Mouse (Mus musculus): ENCODE data around the gene Dmac2.

Gene Dmac2

GRCm38 (mm10) chr7:25615706-25616011 lies 3.6 kb upstream of the Dmac2 start, which contains the start of gene Erich4:
Gene Erich4 (minus strand): TSS chr7:25615892.
- DNase-seq (ENCODE audit: low spot score in 2 of 2): no peak

GRCm38 (mm10) chr7:25617376-25618160 lies 1.6 kb upstream of the Dmac2 start:
- no peak for DNase-seq (ENCODE audit: low spot score in 2 of 2)

DNA sequence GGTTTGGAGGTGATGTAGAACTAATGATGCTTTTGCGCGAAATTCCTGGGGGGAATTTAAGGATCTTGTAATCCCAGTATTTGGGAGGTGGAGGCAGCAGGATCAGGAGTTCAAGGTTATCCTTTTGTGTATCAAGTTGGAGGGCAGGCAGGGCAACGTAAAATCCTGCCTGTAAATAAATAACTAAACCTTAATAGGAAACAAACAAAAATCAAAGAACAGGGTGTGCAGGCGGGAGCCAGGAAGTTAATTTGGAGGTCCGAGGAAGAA lies 443 bp downstream of the Dmac2 start:
- no peak for DNase-seq (ENCODE audit: low spot score in 2 of 2)

GRCm38 (mm10) chr7:25620101-25620500 lies 887 bp downstream of the Dmac2 start:
- no peak for DNase-seq (ENCODE audit: low spot score in 2 of 2)

DNA sequence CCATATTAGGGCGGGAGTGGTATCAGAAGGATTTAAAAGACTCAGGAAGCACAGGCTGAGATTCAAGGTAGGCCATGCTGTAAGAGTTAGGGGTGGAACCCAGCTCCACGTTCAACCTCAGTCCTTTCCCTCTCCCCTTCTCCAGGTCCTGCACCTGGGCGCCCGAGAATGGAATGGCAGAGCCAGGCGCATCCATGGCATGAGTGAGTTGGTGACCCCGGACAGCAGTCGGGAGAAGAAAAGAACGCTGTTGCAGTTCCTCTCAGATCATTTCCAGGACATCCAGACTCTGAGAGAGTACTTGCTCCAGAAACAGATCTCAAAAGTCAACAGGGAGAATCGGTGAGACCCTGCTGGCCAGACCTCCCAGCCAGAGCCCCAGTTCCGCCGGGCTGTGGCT lies 1.5 kb downstream of the Dmac2 start:
- no peak for DNase-seq (ENCODE audit: low spot score in 2 of 2)

- no peak for DNase-seq (ENCODE audit: low spot score in 2 of 2)
Observed at GRCm38 (mm10) chr7:25623857-25624370, 4.7 kb downstream of the Dmac2 start.

- no peak for DNase-seq (ENCODE audit: low spot score in 2 of 2)
Observed at GRCm38 (mm10) chr7:25624851-25625250, 5.6 kb downstream of the Dmac2 start.

DNA sequence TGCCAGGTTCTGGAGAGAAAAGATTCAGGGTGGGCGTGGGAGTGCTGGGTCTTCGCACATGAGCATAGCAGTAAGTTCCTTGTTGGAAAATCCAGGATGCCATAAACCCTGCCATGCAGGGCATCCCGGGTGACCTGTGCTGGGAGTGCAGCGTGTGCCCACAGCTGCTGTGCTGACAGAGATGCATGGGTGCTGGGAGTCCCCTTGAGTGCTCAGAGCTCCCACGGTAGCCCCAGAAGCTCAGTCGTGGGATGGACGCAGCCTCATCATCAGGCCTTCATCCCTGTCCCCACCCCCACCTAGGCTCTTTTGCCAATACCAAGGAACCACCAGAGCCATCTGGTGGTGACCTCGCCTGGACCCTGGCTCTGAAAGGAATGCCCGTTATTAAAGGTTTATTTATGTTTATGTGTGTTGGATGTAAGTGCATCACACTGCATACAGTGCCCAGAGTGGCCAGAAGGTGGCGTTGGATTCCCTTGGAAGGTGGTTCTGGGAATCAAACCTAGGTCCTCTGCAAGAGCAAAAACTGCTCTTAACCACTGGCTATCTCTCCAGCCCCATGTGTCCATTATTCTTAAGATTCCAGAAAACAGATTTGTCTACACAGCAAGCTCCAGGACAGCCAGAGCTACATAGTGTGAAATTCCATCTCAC lies 6.5 kb downstream of the Dmac2 start:
- DNase-seq (ENCODE audit: low spot score in 2 of 2): no peak

- DNase-seq (ENCODE audit: low spot score in 2 of 2): no peak
Observed at GRCm38 (mm10) chr7:25626509-25627430, 7.6 kb downstream of the Dmac2 start, which contains the start of gene B3gnt8. Gene B3gnt8 (plus strand): TSS chr7:25626654.

- no peak for DNase-seq (ENCODE audit: low spot score in 2 of 2)
Observed at GRCm38 (mm10) chr7:25627431-25628322, 8.5 kb downstream of the Dmac2 start.

DNA sequence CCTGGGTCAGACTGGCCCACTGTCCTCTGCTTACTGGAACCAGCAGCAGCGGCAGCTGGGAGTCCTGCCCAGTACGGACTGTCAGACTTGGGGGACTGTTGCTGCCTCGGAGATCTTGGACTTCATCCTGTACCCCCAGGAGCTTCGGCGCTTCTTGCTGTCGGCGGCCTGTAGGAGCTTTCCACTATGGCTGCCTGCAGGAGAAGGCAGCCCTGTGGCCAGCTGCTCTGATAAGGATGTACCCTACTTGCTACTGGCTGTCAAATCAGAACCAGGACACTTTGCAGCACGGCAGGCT lies 9.1 kb downstream of the Dmac2 start:
- no peak for DNase-seq (ENCODE audit: low spot score in 2 of 2)

- DNase-seq (ENCODE audit: low spot score in 2 of 2): no peak
Observed at GRCm38 (mm10) chr7:25632679-25633078, 13.5 kb downstream of the Dmac2 start.

DNA sequence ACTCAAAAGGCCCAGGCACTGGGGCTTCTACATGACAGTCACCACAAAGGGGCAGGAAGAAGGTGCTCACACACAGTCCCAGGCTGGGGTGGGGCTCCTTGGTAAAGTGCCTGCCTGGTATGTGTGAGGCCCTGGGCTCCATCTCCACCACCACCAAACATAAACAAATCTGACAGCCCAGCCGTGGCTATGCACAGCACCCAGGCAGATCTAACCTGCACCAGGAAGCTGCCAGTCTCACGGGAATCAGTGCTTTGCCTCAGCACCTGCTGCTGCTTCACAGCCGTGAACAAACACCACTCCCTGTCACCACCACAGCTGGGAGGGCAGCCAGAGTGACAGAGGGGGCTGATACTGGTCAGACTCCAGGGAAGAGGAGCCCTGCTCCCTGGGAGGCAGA lies 17.2 kb downstream of the Dmac2 start:
- no peak for DNase-seq (ENCODE audit: low spot score in 2 of 2)

DNA sequence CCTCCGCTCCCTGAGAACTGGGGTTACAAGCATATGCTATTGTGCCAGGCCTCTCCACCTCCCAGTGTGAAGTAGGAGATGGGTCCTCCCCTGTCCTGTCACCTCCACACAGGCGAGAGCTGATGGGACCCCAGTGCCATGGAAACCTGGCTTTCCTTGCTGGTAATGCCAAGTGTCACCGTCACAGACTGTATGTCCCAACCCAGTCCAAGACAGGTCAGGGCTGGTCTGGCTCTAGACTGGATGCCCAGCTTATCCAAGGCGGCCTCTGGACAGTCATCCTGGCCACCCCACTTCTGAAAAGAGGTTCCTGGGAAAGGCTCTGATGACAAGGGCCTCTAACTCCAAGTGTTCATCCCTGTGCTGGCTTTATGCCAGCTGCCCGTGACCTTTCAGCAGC lies 17.9 kb downstream of the Dmac2 start:
- no peak for DNase-seq (ENCODE audit: low spot score in 2 of 2)

- peak; percentile 50 to 53 for DNase-seq (ENCODE audit: low spot score in 2 of 2)
Observed at GRCm38 (mm10) chr7:25639754-25640153, 20.5 kb downstream of the Dmac2 start.

- DNase-seq (ENCODE audit: low spot score in 2 of 2): no peak
Observed at GRCm38 (mm10) chr7:25644136-25644535, 24.9 kb downstream of the Dmac2 start.

DNA sequence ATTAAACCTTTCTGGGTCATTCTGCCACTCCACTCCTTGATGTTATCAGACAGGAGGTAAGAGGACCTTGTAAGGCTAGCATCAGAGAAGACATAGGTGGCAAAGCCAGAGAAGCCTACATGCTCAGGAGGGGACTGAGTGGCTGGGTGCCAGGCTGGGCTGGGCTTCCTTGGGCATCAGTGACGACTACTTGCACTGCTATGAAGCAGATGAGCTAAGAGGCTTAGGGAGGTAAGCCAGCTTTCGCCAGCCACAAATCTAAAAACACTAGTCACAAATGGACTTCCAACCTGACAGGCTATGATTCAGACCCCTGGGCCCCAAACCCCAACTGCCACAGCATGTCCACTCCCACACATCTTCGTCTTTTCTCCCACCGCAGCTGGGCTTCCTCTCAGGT lies 25.4 kb downstream of the Dmac2 start:
- DNase-seq (ENCODE audit: low spot score in 2 of 2): no peak

GRCm38 (mm10) chr7:25645074-25645473 lies 25.9 kb downstream of the Dmac2 start:
- no peak for DNase-seq (ENCODE audit: low spot score in 2 of 2)

- DNase-seq (ENCODE audit: low spot score in 2 of 2): no peak
Observed at GRCm38 (mm10) chr7:25647574-25648123, 28.4 kb downstream of the Dmac2 start.

DNA sequence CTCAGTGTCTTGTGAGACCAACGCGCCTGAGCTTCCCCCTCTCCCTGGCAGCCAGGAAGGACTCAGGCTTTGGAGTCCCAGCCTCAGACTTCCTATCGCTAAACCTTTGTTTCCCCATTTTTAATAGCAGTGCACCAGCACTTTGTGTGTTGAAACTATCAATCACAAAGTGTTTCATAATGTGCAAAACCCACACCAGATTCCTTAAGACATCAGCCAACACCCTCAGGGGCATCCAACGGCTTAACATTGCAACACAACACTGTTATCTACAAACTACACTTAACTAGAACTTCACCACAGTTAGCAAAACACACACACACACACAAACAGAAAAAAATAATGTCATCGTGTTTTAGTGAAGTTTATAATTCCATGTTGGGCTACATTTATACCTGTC lies 30.6 kb downstream of the Dmac2 start:
- DNase-seq (ENCODE audit: low spot score in 2 of 2): no peak

- no peak for DNase-seq (ENCODE audit: low spot score in 2 of 2)
Observed at GRCm38 (mm10) chr7:25651281-25651680, 32.1 kb downstream of the Dmac2 start.
